In genomic region chr9:21353373-21353686, GRCm38 (mm10) we compare ENCODE assay signal across 13 mouse cellular contexts. TPM values are rescaled to one million over a fixed set of nuclear protein-coding genes. Genes with fewer than 3 reads are reported as not detected.
A peak's percentile ranks its signal among the peaks of the same experiment; 100 is the strongest.
DNase-seq lines count a peak whose midpoint lies in the region; ATAC-seq lines count a peak whose summit lies in the region.
"Had no signal": no experiment of that assay in that cellular context is flagged by ENCODE, and none has a peak within 500 bp of the region (broad histone marks: within the 10 kb centered on the region; RNA-seq: fewer than 3 reads in every experiment).

No protein-coding gene starts in this region.

- H3K9ac ChIP-seq in heart, embryonic 12.5 days: 0 out of 2 replicates have a peak overlapping the region, but pooled peaks have one; percentile 13
- peak overlapping the region; percentile 13; the same call in 1 of the 2 replicates for H3K9ac ChIP-seq in lung, embryonic 15.5 days
- peak overlapping the region; percentile 59; the same call in 1 of the 2 replicates for H3K9ac ChIP-seq in embryonic facial prominence, embryonic 13.5 days
- H3K9ac ChIP-seq: liver, embryonic 15.5 days; stomach, embryonic 15.5 days had no signal

- 0 out of 2 replicates have a peak overlapping the region, but pooled peaks have one; percentile 60 for H3K27ac ChIP-seq in heart, embryonic 12.5 days (ENCODE audit: poor library complexity, severe bottlenecking)
- peak overlapping the region; percentile 50 for H3K27ac ChIP-seq in lung, embryonic 15.5 days
- peak overlapping the region; percentile 88 for H3K27ac ChIP-seq in embryonic facial prominence, embryonic 13.5 days
- H3K27ac ChIP-seq: liver, embryonic 15.5 days; stomach, embryonic 15.5 days had no signal

- no peak for ATAC-seq in heart, embryonic 12.5 days (ENCODE audit: insufficient number of reproducible peaks, low FRiP score)
- ATAC-seq in lung, embryonic 15.5 days (ENCODE audit: borderline replicate concordance, extremely low read depth, low FRiP score, low TSS enrichment): no peak
- ATAC-seq in embryonic facial prominence, embryonic 13.5 days (ENCODE audit: insufficient number of reproducible peaks, insufficient read depth, low FRiP score, low TSS enrichment, low read depth): 0 out of 2 replicates have a peak, but pooled peaks have one; percentile 24

- H3K36me3 ChIP-seq in heart, embryonic 12.5 days: peaks cover 60% of the 10 kb centered on the region
- H3K36me3 ChIP-seq in lung, embryonic 15.5 days: peaks cover 55% of the 10 kb centered on the region
- H3K36me3 ChIP-seq in embryonic facial prominence, embryonic 13.5 days: peaks cover 69% of the 10 kb centered on the region

- WGBS in heart, embryonic 12.5 days: 52% methylated on average over 2 of the region's 2 CpGs
- WGBS in lung, embryonic 15.5 days: 67% methylated on average over 2 of the region's 2 CpGs
- 32% methylated on average over 2 of the region's 2 CpGs for WGBS in embryonic facial prominence, embryonic 13.5 days

- intact Hi-C loops in heart, postnatal 14 days (cut with DNase I): no loop called here

- H3K9me3 ChIP-seq in heart, embryonic 12.5 days (replicated peaks): no peaks in the 10 kb centered on the region
- no peaks in the 10 kb centered on the region for H3K9me3 ChIP-seq in lung, embryonic 15.5 days
- H3K9me3 ChIP-seq in embryonic facial prominence, embryonic 13.5 days: no peaks in the 10 kb centered on the region
- H3K9me3 ChIP-seq: liver, embryonic 15.5 days; stomach, embryonic 15.5 days had no signal

- H3K4me3 ChIP-seq in heart, embryonic 12.5 days: no peak overlapping the region
- H3K4me3 ChIP-seq in lung, embryonic 15.5 days: no peak overlapping the region
- H3K4me3 ChIP-seq in embryonic facial prominence, embryonic 13.5 days: no peak overlapping the region
- H3K4me3 ChIP-seq: liver, embryonic 15.5 days; stomach, embryonic 15.5 days had no signal

- no peak for DNase-seq in heart, postnatal 14 days
- DNase-seq in lung, postnatal 4 days: no peak
- peak; percentile 45 for DNase-seq in ES-CJ7 (ENCODE audit: low read depth, low spot score)
- no peak for DNase-seq in urinary bladder, postnatal 25 days (ENCODE audit: low spot score)
- DNase-seq in right cerebral cortex, postnatal 14 days: no peak
- DNase-seq: cerebellum, adult 18-20 months; kidney, postnatal 36 days; right cerebral cortex, postnatal 4 days had no signal

- H3K27me3 ChIP-seq in heart, embryonic 12.5 days (replicated peaks): no peaks in the 10 kb centered on the region
- H3K27me3 ChIP-seq in lung, embryonic 15.5 days: no peaks in the 10 kb centered on the region
- no peaks in the 10 kb centered on the region for H3K27me3 ChIP-seq in embryonic facial prominence, embryonic 13.5 days
- H3K27me3 ChIP-seq: liver, embryonic 15.5 days; stomach, embryonic 15.5 days had no signal

- H3K4me1 ChIP-seq in heart, embryonic 12.5 days (replicated peaks): peaks cover 16% of the 10 kb centered on the region
- H3K4me1 ChIP-seq in lung, embryonic 15.5 days: peaks cover 9% of the 10 kb centered on the region
- H3K4me1 ChIP-seq in embryonic facial prominence, embryonic 13.5 days: peaks cover 24% of the 10 kb centered on the region
- H3K4me1 ChIP-seq: stomach, embryonic 15.5 days had no signal

- no peak overlapping the region for H3K4me2 ChIP-seq in heart, embryonic 12.5 days
- H3K4me2 ChIP-seq in lung, embryonic 15.5 days: no peak overlapping the region
- peak overlapping the region; percentile 28; the same call in 1 of the 2 replicates for H3K4me2 ChIP-seq in embryonic facial prominence, embryonic 13.5 days
- H3K4me2 ChIP-seq: liver, embryonic 15.5 days; stomach, embryonic 15.5 days had no signal

RNA-seq across cellular contexts. Expression of gene Ilf3, which starts 14.3 kb away (rescaled TPM):
- 139 and 142 TPM in 2 replicates for polyA plus RNA-seq in heart, embryonic 12.5 days (2016; fragmentation: Nextera tagmentation; extraction: Ambion mirVana)
- 10 to 100 TPM; 30.6 to 31.3 TPM for total RNA-seq in heart, postnatal 14 days (2021)
- 195 and 198 TPM in 2 replicates for polyA plus RNA-seq in lung, embryonic 15.5 days (2015; fragmentation: Nextera tagmentation; extraction: Ambion mirVana)
- 248 and 252 TPM in 2 replicates for polyA plus RNA-seq in embryonic facial prominence, embryonic 13.5 days (2015; fragmentation: Nextera tagmentation; extraction: Ambion mirVana)

RNA-seq across cellular contexts. Expression of gene Slc44a2, which starts 32.8 kb away (rescaled TPM):
- polyA plus RNA-seq in heart, embryonic 12.5 days (2016; fragmentation: Nextera tagmentation; extraction: Ambion mirVana): 69.1 and 73.6 TPM in 2 replicates
- 100 to 1,000 TPM; 105 to 116 TPM for total RNA-seq in heart, postnatal 14 days (2021)
- 129 and 146 TPM in 2 replicates for polyA plus RNA-seq in lung, embryonic 15.5 days (2015; fragmentation: Nextera tagmentation; extraction: Ambion mirVana)
- 120 and 123 TPM in 2 replicates for polyA plus RNA-seq in embryonic facial prominence, embryonic 13.5 days (2015; fragmentation: Nextera tagmentation; extraction: Ambion mirVana)

RNA-seq across cellular contexts. Expression of gene Ap1m2, which starts 41.2 kb away (rescaled TPM):
- 0.23 and 0.58 TPM in 2 replicates for polyA plus RNA-seq in heart, embryonic 12.5 days (2016; fragmentation: Nextera tagmentation; extraction: Ambion mirVana)
- under 1 TPM in 1 of 2 experiments, not detected in 1; 0.12 TPM for total RNA-seq in heart, postnatal 14 days (2021)
- 52.2 and 53.3 TPM in 2 replicates for polyA plus RNA-seq in lung, embryonic 15.5 days (2015; fragmentation: Nextera tagmentation; extraction: Ambion mirVana)
- 22.3 and 30.1 TPM in 2 replicates for polyA plus RNA-seq in embryonic facial prominence, embryonic 13.5 days (2015; fragmentation: Nextera tagmentation; extraction: Ambion mirVana)

RNA-seq across cellular contexts. Expression of gene Qtrt1, which starts 58.3 kb away (rescaled TPM):
- polyA plus RNA-seq in heart, embryonic 12.5 days (2016; fragmentation: Nextera tagmentation; extraction: Ambion mirVana): 23.0 and 25.4 TPM in 2 replicates
- total RNA-seq in heart, postnatal 14 days (2021): 10 to 100 TPM in 1 of 2 experiments, 1 to 10 TPM in 1; 8.5 to 11.2 TPM
- 42.4 and 43.7 TPM in 2 replicates for polyA plus RNA-seq in lung, embryonic 15.5 days (2015; fragmentation: Nextera tagmentation; extraction: Ambion mirVana)
- 47.0 and 53.5 TPM in 2 replicates for polyA plus RNA-seq in embryonic facial prominence, embryonic 13.5 days (2015; fragmentation: Nextera tagmentation; extraction: Ambion mirVana)

Comparison
In these comparisons a context has a peak if more than half of its experiments do, and no peak if none do; other contexts are left out.
1. RNA of gene Ap1m2, which starts 41.2 kb away (polyA plus RNA-seq): 52.2 to 53.3 TPM in lung, embryonic 15.5 days and 22.3 to 30.1 TPM in embryonic facial prominence, embryonic 13.5 days; 0.23 to 0.58 TPM in heart, embryonic 12.5 days; every median in the first group is over 10 times any median in the second.
2. Peak in every context shown above with its lines, with median percentiles within 50 percentile points of each other: H3K27ac ChIP-seq and H3K9ac ChIP-seq.